Mouse (Mus musculus): ENCODE measurements at regions not wholly inside any gene's neighbourhood (a gene's known extent, or its start where the extent isn't known, plus 50 kb on each side); places are given as distances from the start of the nearest gene placed in this dataset.

DNA sequence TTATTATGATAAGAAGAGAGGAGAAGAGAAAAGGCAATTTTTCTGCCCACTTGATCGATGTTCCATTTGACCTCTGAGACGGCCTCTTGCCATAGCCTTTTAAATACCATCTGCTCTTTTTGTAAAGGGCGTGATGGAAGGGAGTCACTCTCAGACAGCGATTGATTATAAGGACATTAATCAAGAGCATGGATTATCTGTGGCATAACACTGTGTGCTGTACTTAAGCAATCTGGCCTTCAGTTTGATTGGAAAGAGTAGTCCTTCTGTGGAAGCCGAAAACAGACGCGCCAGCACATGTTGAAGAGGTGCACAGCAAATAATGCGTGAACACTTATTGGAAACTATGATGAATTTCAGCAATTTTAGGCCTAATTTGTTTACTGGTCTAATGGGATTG is 685.4 kb upstream of the Robo1 start:
- DNase-seq: no peak

DNA sequence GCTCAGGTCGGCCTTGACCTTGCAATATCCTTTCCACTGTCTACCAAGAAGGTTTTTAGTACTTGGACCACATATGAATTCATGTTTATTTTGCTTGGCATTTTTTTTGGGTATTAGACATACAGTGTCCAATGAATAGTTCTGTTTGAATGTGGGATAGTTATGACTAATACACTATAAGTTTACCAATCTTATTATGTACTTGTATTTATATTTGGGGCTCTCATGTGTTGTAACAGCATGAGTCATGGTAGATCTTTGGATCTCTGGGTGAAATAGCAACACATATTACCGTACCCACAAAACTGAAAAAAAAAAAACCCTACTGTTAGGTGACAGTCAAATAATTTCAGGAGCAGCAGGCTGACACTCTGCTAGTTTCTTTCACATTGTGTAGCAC is 667.7 kb upstream of the Robo1 start:
- no peak for DNase-seq

DNA sequence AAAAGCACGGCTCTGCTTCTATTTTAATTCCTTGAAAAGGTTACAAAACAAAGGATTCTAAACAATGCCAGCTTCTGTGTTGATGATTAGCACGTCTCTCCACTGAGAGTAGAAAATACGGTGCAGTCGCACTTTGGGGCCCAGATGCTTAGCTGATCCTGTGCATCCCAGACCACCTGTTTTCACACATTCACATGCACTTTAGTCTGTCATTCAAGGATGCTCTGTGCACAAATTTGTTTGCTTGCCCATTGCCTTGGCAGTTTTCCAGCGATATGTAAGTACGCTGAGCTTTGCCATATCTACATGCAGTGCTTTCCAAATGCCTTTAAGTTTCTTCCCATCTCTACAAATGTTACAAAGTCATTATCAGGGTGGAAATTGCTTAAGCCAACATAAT is 664.9 kb upstream of the Robo1 start:
- DNase-seq: peak; percentile 22 to 27

DNA sequence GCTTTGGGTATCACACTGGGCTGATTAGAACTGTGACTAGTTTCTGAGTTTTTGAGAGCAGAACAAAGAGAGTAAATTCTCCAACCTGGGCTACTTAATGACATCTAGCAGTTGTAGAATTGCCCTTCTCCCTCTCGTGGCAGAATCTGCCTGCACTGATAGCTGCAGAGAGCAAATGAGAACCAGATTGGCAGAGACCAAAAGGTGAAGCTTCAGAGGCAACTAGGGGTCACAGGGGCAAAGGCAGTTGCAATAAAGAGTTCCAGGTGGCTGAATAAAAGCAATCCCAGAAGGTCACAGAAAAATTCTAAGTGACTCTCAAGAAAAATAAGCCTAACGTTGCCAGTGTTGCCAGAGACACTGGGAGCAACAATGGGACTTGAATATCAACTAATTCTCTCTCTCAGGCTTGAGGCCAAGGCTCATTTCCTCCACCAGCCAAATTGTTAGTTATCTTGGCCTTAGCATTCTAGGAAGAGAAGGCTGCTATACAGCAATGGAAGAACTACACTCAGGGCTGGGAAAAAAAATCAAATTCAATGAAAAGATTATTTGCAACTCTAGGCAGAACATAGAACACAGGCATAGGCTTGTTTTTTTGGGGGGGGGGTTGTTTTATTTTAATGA is 629.9 kb upstream of the Robo1 start:
- DNase-seq: peak; percentile 2 to 18

DNA sequence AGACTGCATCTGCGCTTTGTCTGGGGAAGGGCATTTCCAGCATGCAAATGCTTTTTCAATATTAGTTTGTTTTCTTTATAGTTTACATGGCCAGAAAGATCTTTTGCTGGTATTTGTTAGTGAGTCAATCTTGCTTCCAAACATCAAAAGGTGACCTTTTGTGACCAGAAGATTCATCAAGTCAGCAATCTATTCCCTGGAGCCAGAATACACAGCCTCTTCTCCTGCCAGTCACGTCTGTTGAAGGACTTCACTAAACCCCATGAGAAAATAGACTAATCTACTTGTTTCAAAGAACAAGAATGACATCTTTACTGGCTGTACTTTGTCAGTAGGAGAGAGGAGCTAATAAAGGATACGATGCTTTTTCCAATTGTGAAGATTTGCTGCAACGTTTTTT is 614.6 kb upstream of the Robo1 start:
- DNase-seq: no peak

DNA sequence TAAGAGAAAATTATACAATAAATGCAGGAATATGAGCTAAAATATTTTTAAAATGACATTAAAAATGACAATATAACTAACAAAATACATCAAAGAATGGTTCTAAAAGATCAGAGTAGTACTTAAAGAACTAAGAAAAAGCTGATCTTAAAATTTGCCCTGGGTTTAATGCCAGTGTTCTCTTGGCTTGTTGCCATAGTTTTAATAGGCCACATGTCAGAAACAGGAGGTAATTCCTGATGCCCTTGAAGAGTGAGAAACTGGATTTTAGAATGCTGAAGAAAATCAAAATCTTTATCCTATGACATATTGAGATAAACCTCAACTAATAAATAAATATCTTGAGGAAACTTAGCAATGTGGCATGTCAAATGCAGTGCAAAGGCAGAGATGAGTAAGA is 602.3 kb upstream of the Robo1 start:
- peak; percentile 16 to 63 for DNase-seq

DNA sequence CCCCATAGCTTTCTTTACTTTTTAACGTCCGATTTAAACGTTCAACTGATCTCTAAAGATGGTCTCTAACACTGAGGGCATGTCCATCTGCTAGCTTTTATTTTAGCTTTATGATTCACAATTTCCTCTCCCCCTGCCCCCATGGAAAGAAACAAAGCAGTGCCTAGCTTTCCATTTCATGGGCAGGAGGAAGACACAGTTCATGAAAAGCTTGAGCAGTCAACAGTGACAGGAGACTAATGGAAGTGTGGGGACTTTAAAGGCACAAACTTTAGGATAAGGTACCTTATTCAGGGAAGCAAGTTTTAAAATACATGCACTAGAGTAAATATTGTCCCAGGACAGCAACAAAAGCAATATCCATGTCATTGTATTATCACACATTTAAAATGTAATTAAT is 598.4 kb upstream of the Robo1 start:
- no peak for DNase-seq

DNA sequence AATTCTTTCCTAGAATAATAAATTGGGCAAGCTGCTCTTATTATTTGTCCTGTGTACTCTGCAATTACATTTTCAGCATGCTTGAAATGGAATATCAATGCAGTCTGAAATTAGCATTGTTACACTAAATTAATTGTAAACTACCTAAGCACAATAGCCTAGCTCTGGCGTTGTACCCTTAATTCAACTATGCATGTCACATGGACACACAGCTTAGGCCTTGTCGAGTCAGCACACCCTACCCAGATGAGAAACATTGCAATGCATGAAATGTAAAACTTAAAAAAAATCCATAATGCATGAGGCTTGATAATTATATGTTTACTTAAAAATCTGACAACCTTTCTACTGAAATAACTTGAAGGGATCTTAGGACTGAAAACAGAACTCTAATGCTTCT is 596.2 kb upstream of the Robo1 start:
- DNase-seq: no peak

DNA sequence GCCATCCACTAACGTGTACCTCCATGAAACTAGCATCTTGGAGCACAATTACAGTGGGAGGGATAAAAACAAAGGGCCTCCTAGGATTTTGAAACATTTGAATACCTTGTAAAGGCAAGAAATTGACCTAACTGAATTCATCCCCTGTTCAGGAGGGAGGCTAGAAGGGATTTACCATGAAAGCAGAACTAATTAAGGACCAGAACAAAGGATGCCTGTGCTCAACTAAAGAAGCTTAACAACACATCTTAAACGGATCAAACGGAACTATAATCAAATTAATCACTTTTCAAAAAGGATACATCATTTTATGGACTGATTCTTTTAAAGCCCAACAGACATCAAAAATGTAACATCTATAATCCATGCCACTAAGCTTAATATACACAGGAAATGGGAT is 590.9 kb upstream of the Robo1 start:
- DNase-seq: no peak

DNA sequence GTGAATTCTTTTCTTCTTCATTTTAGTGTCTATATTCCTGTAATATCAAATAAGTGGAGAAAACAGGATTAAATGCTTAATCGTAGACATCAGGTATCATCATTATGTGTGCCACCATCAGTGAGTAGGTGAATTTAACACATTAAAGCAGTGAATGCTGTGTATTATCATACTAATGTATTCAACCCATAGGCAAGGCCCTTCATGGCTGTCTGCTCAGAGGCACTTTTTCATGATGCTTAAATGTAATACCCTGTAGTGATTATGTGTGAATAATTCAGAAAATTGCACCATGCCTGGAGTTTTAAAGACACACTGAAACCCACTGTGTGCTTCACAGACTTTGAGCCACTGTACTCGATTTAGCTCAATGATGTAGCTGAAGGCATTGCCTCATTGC is 583.2 kb upstream of the Robo1 start:
- DNase-seq: no peak

DNA sequence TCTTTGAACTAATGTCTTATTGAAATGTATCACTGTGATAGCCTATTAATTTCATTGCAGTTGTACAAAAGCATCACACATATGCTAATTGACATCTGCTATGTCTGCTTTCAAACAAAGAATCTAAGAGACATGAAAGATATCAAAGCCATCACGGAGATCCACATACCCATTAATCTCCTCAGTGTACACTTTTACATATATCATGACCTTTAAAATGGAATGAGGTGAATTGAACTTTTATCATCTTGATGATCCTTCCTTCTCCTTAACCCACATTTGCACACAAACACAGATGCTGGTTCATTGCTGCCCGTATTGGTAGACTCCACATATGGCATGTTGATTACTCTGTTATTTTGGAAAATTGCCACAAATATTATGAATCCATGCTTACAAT is 570.2 kb upstream of the Robo1 start:
- DNase-seq: no peak

DNA sequence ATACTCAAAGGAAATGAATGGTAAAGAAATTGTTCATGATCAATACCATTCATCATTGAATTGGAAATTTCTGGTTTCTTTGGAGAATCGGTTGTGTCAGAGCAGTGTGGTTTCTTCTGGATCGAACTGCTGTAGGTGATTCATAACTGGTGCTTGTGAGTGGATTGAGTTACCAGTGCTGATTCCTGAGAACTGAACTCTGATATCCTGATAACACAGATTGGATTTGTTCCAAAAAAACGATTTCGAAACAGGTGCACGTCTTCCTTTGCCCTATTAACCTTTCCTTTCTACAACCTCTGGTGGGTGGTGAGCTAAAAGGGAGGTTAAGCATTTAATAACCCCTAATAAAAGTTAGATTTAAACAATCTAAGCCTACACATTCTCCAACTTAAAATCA is 569.0 kb upstream of the Robo1 start:
- no peak for DNase-seq

DNA sequence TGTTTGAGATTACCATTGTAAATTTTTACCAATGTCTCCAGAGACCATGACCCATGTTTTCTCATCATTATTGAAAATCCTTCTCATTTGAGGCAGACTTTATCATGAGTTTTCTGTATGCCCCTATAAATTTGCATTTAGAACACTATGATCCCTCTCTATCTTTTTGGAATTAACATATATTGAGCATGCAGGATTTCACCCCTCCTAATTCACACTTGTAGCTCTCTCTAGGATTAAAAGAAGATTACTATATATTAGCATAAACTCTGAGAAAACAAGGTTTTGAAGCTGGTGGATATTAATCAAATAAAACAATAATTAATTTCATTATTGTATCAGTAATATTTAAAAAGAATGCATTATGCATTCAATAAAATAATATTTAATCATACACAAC is 527.2 kb upstream of the Robo1 start:
- no peak for DNase-seq

DNA sequence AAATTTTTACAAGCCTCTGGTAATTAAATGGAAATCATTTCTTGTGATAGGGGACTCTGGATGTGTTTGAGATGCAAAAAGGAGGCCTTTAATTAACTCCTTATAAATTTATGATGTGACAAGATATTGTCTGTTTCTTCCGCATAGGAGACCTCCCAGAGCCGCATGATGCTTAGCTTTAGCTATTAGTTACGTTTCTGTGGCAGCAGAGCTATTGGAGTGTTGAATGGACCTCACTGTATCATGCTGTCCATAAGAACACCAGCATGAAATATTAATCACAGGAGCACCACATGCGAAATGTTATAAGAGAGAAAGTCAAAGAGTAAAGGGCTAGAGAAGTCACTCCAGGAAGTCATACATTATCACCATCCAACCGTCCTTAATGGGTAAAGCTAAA is 495.3 kb upstream of the Robo1 start:
- no peak for DNase-seq

DNA sequence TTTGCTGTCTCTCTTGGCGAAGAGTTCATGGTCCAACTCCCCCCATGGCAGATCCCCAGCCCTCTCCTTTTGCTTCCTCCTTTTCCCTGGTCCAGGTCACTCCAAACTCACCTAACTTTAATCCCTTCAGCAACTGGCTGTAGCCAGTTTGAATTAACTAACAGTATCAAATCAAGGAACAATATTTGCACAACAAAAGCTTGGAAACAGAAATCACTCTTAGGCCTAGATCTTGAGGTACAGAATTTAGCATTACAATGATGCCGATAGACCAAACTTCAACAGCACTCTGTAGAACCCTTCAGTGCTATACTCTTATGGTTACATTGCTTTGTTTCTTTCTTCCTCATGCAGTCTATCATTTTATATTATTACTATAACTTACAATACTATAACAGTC is 472.8 kb upstream of the Robo1 start:
- no peak for DNase-seq

DNA sequence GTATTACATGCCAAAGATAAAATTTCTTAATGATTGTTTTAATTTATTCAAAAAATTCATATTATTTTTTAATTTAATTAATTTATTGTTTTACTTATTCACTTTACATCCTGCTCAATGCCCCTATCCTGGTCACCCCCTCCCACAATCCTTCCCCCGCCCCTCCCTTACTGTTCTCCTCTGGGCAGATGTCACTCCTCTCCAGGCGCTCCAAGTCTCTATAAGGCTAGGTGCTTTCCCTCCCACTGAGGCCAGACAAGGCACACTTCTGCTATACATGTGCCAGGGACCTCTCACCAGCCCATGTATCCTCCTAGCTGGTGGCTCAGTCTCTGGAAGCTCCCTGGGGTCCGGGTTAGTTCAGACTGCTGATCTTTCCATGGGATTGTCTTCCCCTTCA is 458.0 kb upstream of the Robo1 start:
- DNase-seq: no peak

DNA sequence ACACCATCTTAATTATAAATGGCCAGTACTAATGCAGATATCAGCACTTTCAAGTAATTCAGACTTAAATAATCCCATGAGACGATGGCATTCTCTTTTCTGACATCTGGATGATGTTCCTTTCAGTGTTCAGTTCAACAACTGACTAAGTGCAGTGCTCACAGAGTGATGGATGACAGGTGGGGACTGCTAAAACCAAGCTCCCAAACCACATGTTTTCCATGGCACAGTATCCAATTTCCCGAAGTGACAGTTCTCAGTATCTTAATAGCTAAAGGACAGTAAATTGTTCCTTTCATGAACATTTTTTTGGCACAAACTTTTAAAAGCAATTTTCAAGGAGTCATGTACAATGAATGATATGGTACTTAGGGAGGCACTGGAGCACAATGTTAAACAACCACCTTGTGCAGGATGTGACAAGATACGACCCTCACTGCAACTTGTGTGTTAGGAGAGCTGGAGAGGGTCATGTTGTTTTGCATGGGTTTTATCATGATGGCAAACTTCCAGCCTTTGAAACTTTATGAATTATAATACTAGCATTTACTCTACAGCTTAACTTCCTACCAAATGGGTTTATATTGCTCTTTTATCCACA is 456.4 kb upstream of the Robo1 start:
- DNase-seq: no peak

DNA sequence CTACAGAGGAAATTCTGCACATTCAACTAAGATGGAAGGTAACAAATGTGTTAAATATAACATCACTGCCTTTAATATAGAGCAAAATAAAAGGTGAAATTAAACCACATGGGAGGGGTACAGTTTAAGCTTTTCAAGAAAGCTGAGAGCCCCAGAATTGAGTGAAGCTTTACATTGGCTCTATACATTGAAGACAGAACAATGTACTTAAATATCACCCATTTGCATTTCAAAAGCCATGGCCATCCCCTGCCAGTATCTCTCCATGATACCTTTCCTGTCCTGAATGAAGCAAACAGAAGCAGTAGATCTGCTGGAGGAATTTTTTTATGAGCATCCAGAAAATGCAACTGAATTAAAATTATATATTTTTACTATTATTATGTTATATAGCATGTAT is 450.2 kb upstream of the Robo1 start:
- DNase-seq: no peak

DNA sequence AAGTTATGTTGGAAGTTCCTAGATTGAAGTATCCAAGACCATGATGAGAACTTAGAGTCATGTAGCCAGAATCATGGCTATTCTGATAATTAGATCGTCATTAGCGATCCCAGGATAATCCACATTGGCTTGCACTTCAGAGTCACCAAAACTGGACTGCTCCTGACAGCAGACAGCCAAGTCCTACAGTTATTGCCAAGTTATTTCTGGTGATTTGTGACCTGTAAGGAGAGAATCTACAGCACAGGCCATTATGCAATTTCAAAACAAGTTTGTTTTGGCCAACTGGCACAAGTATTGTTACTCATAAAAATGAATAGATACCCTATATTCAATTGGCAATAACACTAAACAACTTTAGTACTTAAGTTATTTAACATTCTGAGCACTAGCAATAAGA is 447.9 kb upstream of the Robo1 start:
- DNase-seq: peak in 1 of 2 experiments; percentile 17

DNA sequence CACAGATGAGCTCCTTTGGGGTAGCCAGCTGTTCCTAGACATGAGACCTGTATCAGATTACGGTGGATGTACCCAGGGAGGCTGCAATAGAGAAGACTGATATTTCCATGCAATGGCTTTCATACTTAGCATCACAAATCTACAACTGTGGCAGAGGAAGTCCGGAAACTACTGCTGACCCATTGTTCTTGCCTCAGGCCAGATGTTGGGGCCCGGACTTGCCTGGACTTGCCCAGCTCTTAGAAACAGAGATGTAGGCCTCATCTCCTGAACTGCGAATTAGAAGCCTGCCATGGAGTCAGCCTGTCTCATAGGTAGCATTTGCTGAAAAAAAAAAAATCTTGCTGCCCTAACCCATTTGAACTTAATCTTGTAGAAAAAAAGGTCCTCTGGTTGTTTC is 422.4 kb upstream of the Robo1 start:
- no peak for DNase-seq

DNA sequence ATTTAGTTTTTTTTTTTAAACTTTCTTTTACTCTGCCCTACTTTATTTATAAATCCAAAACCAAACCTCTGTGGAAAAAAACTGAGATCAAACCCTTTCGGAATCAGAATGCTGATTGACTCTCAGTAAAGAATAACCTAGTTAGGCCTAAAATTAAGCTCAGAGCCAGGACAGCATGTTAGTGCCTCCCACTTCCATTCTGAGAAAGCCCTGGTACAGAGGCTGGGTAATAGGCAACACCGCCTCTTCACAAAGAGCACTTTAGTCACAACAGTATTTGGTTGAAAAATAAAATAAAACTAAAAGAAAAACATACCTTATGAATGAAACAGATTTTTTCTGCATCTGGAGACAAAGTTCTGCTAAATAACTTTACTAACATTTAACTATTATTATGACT is 418.4 kb upstream of the Robo1 start:
- DNase-seq: no peak

DNA sequence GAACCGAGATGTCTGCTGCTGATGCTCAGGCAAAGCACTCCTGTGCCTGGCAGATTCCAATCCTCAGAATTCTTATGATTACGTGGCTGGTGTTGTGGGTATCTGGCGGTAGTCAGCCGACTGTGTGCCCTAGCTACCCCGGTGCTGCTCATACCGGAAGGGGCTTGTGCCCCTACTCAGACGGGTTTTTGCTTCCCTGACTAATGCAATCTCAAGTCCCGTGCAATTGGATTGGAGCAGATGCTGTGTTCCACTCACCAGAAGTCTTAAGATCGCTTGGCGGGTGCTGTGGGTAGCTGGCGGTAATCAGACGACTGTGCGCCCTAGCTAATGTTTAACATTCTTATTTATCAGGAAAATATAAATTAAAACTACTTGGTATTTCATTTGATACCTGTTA is 385.0 kb upstream of the Robo1 start:
- no peak for DNase-seq

DNA sequence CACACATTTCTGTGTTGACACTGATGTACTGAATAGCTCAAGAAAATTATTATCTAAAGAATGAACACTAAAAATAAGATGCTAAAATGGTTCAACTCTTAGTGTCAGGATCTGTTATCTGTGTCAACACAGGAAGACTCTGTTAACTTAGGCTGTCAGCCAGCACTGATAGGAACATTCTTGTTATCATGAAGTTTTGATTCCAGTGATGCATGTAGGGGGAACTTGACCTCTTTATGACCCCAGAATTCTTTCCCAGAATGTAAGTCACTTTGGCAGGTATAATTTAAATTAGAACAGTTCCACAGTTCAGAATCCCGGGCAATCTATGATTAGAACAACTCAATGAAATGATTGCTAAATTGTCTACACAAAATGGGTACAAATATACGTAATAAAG is 363.9 kb upstream of the Robo1 start:
- DNase-seq: no peak

DNA sequence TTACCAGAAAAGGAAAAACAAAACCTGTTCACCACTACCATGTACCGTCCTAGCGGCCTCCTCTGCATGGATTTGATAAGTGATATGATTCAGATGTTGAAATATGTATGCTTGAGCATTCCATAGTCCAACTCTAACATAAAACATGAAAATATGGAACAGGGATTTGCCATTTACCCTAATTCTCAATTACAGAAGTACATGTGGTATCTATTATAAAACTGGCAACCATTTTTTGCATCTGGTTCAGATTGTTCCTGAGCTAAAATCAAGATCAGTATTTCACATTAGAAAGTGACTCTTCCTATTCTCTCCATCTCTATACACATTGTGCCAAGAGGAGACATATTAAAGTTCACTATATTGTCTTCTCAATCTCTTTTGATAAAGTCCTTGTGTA is 363.3 kb upstream of the Robo1 start:
- DNase-seq: no peak

DNA sequence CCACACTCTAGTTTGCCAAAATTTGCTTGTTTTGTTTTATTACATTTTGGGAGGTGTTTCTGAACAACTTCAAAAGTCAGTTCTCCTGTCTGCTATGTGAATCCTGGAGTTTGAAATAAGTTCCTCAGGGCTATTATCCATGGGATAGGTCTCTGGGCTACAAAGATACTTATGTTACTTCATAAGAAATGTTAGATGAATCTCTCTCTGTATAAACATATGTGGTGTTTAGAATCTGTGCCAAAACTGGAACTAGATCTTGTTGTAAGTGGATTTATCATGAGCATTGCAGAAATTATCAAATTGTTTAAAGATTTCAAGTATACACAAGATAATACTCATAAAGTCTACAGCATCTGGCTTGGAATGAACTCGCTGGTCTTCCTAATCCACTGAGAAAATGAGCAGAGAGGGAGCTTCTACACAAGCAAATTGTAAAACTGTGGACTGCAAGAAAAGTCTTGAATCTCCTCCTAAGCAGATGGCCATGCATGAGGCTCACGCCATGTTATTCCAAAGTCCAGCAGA is 355.2 kb upstream of the Robo1 start:
- no peak for DNase-seq

All from cerebellum, postnatal 14 days (tissue).